Mouse (Mus musculus) colon, adult 2 months (tissue): Measurements from ENCODE around the gene Olfr1259. TPM values are rescaled to one million over a fixed set of nuclear protein-coding genes. Genes with fewer than 3 reads are reported as not detected.

Source experiments
- polyA plus RNA-seq: library from polyadenylated mRNA; depleted of rRNA; stranded (reverse); fragments of >200 nt; gene quantifications from 2 replicates; pipeline ENCODE4 v1.2.3, GENCODE M21; 2012; rRNA removed

Gene Olfr1259
- polyA plus RNA-seq = not detected in 2 replicates

DNA sequence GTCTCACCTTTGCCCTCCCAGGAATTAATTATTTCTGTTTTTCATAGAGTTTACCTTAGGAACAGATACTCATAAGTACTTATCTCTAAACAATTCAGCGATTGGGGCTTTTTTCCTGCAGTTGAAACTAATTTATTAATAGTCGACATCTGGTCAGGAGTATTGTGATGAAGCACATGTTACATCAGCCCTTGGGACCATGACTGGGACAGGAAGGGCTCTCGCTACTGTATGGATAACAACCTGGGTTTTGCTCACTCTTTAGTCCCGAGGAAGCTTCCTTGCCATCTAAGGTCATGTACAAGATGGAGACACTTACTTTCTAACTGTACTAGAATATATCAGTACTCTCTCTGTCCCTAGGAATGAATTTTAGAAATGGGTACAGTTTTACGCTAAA lies at the start of gene Olfr1259:
Olfr1259 (minus strand) TSS at position 101 of the 400 bp plus-strand sequence.

DNA sequence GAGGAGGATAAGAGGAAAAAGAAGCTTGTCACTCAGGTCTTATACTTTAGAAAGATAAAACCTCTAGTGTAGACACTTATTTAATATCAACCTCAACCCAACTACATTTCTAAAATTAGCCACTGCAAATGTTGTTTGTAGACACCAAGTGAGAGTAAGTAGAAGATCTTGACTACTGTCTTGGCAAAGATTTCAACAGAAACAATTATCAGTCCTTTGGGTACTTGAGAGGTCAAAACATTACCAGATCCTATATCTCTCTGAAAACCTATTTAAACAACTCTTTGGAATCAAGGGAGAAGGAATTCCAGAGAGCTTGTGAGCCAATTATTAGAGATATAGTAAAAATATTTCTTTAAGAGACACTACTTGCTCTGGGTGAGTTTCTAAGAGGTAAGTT lies 42.5 kb upstream of the Olfr1259 start, which contains the start of gene Olfr1261:
Olfr1261 (plus strand) TSS at position 301 of the 400 bp plus-strand sequence.

DNA sequence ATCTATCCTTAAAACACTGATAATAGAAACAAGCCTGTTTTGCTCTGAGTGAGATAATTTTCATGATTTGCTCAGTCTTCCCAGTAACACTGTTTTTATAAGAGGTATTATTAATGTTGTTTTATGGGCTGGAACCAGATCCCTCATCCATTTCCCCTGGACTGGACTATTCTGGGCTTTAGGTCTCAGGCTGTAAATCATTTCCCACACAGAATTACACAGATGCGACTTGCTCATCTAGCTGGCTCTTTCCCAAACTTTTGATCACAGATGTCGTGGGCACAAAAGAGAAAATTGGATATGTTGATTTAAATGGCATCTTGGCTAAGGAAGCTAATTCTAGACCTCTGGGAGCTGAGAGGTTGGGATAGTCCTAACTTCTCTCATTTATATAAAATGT lies 25.7 kb upstream of the Olfr1259 start, which contains the start of gene Olfr1260:
Olfr1260 (plus strand) TSS at position 157 of the 400 bp plus-strand sequence.

DNA sequence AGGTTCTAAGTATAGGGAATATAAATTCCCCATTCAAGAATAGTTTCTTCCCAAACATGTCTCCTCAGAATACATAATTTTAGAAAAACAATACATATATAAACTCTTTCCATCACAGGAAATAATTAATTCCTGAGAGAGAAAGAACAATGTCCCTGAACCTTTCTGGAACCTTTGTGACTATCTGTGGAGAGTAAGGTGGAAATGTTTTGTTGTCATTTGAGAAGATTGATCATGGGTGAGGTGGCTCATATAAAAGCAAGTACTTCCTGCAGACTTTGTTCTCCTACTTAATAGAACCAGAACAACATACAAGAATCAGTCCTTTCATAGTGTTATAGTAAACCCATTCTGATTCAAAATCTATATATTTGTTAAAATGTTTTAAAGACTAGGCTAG lies 21.5 kb downstream of the Olfr1259 start, which contains the start of gene Olfr1258:
Olfr1258 (plus strand) TSS at position 301 of the 400 bp plus-strand sequence.

Other genes with a start within 250 kb of the Olfr1259 start
- not detected in 2 replicates for gene Olfr1252, start 223.7 kb downstream of the Olfr1259 start, polyA plus RNA-seq
- gene Olfr1253, start 191.6 kb downstream of the Olfr1259 start, polyA plus RNA-seq = not detected in 2 replicates
- not detected in 2 replicates for gene Olfr1254, start 155.0 kb downstream of the Olfr1259 start, polyA plus RNA-seq
- gene Olfr1255, start 136.6 kb downstream of the Olfr1259 start, polyA plus RNA-seq = not detected in 2 replicates
- gene Olfr1256, start 107.1 kb downstream of the Olfr1259 start, polyA plus RNA-seq = not detected in 2 replicates
- not detected in 2 replicates for gene Olfr48, start 100.5 kb downstream of the Olfr1259 start, polyA plus RNA-seq
- not detected in 2 replicates for gene Olfr1257, start 70.2 kb downstream of the Olfr1259 start, polyA plus RNA-seq
- not detected in 2 replicates for gene Olfr1258, start 21.4 kb downstream of the Olfr1259 start, polyA plus RNA-seq
- gene Olfr1260, start 25.7 kb upstream of the Olfr1259 start, polyA plus RNA-seq = not detected in 2 replicates
- gene Olfr1261, start 42.6 kb upstream of the Olfr1259 start, polyA plus RNA-seq = not detected in 2 replicates
- not detected in 2 replicates for gene Olfr1262, start 51.5 kb upstream of the Olfr1259 start, polyA plus RNA-seq
- not detected in 2 replicates for gene Olfr1263, start 63.5 kb upstream of the Olfr1259 start, polyA plus RNA-seq
- not detected in 2 replicates for gene Olfr1264, start 76.9 kb upstream of the Olfr1259 start, polyA plus RNA-seq
- gene Olfr1265, start 86.7 kb upstream of the Olfr1259 start, polyA plus RNA-seq = not detected in 2 replicates
- not detected in 2 replicates for gene Olfr140, start 114.9 kb upstream of the Olfr1259 start, polyA plus RNA-seq
- not detected in 2 replicates for gene Olfr1269, start 172.7 kb upstream of the Olfr1259 start, polyA plus RNA-seq
- not detected in 2 replicates for gene Olfr32, start 193.6 kb upstream of the Olfr1259 start, polyA plus RNA-seq
- not detected in 2 replicates for gene Olfr1270, start 204.4 kb upstream of the Olfr1259 start, polyA plus RNA-seq